Mouse (Mus musculus) hindbrain, embryonic 16.5 days (tissue): ENCODE measurements around the gene Meis2. TPM values are rescaled to one million over a fixed set of nuclear protein-coding genes. Genes with fewer than 3 reads are reported as not detected.

ENCODE experiments used
- ATAC-seq: fragments of 200-750 bp; cut with Nextera tagmentation; 2 replicates; pipeline ENCODE4 v1.8.0; 2017; ENCODE audit warnings: moderate TSS enrichment, moderate library complexity
- H3K27ac ChIP-seq: fragments of 300-500 bp; sonication (generic); 2 replicates; pipeline ENCODE4 v1.5.1; 2014; ENCODE audit warnings: low read depth, mild to moderate bottlenecking, control low read depth, low read length, moderate library complexity
- H3K27me3 ChIP-seq: fragments of 300-500 bp; sonication (generic); replicated peaks from 2 replicates; pipeline ENCODE4 v1.6.1; 2014; ENCODE audit warnings: low read length; ENCODE audit not compliant: control insufficient read depth, insufficient read depth
- H3K36me3 ChIP-seq: fragments of 300-500 bp; sonication (generic); 2 replicates; pipeline ENCODE4 v1.6.1; 2014; ENCODE audit warnings: mild to moderate bottlenecking, low read length, moderate library complexity, mixed read lengths; ENCODE audit not compliant: control insufficient read depth, insufficient read depth
- H3K4me1 ChIP-seq: fragments of 300-500 bp; sonication (generic); 2 replicates; pipeline ENCODE4 v1.6.1; 2014; ENCODE audit warnings: low read depth, low read length; ENCODE audit not compliant: control insufficient read depth, insufficient read depth
- H3K4me2 ChIP-seq: fragments of 300-500 bp; sonication (generic); 2 replicates; pipeline ENCODE4 v1.6.1; 2014; ENCODE audit warnings: mild to moderate bottlenecking, low read length, control low read depth, moderate library complexity
- H3K4me3 ChIP-seq: fragments of 300-500 bp; sonication (generic); 2 replicates; pipeline ENCODE4 v1.5.1; 2014; ENCODE audit warnings: mild to moderate bottlenecking, low read length, control low read depth, moderate library complexity
- H3K9ac ChIP-seq: fragments of 300-500 bp; sonication (generic); 2 replicates; pipeline ENCODE4 v1.6.1; 2014; ENCODE audit warnings: low read depth, mild to moderate bottlenecking, control low read depth, low read length, moderate library complexity
- H3K9me3 ChIP-seq: fragments of 300-500 bp; sonication (generic); 2 replicates; pipeline ENCODE4 v1.6.1; 2014; ENCODE audit warnings: mild to moderate bottlenecking, low read length, moderate library complexity; ENCODE audit not compliant: control insufficient read depth
- WGBS: fragments of 180-500 bp; shearing (Covaris S2); extraction: QIAGEN DNeasy Blood & Tissue Kit; methylation state at CpG from one replicate; pipeline ENCODE4 v1.1.7; 2014; 5-methylcytosine and 5-hydroxymethylcytosine counted together
- polyA plus RNA-seq: library from polyadenylated mRNA; unstranded; fragments of >200 nt; fragmentation: Nextera tagmentation; extraction: Ambion mirVana; gene quantifications from 2 replicates; pipeline ENCODE4 v1.2.1, GENCODE M21; 2015

The Meis2 gene
- polyA plus RNA-seq, 1 experiment from 2014 or later, result 128 TPM

GRCm38 (mm10) chr2:115962728-115963127, 102.9 kb downstream of the Meis2 start:
- WGBS, result 63% methylated on average over 3 of the region's 3 CpGs
- Histone ChIP-seq H3K4me1 (peaks cover 11% of the 10 kb centered on the region), H3K27ac (no peak overlapping the region)

GRCm38 (mm10) chr2:115962113-115962512, 103.5 kb downstream of the Meis2 start:
- 59% methylated on average over 2 of the region's 2 CpGs for WGBS
- Histone ChIP-seq H3K27ac (no peak overlapping the region), H3K4me2 (no peak overlapping the region), H3K27me3 (no peaks in the 10 kb centered on the region), H3K4me3 (no peak overlapping the region), H3K4me1 (peaks cover 11% of the 10 kb centered on the region), H3K36me3 (no peaks in the 10 kb centered on the region), H3K9ac (no peak overlapping the region), H3K9me3 (no peaks in the 10 kb centered on the region)
- ATAC-seq, result no peak

More at GRCm38 (mm10) chr2:115962728-115963127, 102.9 kb downstream of the Meis2 start:
- H3K4me3 ChIP-seq, result no peak overlapping the region
- ATAC-seq, result no peak
- no peak overlapping the region for H3K9ac ChIP-seq
- H3K27me3 ChIP-seq, result no peaks in the 10 kb centered on the region
- H3K36me3 ChIP-seq, result no peaks in the 10 kb centered on the region
- H3K4me2 ChIP-seq, result no peak overlapping the region
- H3K9me3 ChIP-seq, result no peaks in the 10 kb centered on the region

GRCm38 (mm10) chr2:115960615-115961014, 105.0 kb downstream of the Meis2 start:
- no peak overlapping the region for H3K9ac ChIP-seq
- H3K27me3 ChIP-seq, result no peaks in the 10 kb centered on the region
- H3K4me3 ChIP-seq, result no peak overlapping the region
- ATAC-seq, result no peak
- peaks cover 11% of the 10 kb centered on the region for H3K4me1 ChIP-seq
- 73% methylated on average over 7 of the region's 7 CpGs for WGBS
- no peaks in the 10 kb centered on the region for H3K9me3 ChIP-seq
- no peak overlapping the region for H3K4me2 ChIP-seq
- no peaks in the 10 kb centered on the region for H3K36me3 ChIP-seq
- no peak overlapping the region for H3K27ac ChIP-seq

- ATAC-seq, result no peak
- Histone ChIP-seq H3K4me2 (no peak overlapping the region), H3K9me3 (no peaks in the 10 kb centered on the region), H3K4me1 (no peaks in the 10 kb centered on the region), H3K4me3 (no peak overlapping the region), H3K36me3 (no peaks in the 10 kb centered on the region), H3K9ac (no peak overlapping the region), H3K27me3 (no peaks in the 10 kb centered on the region), H3K27ac (no peak overlapping the region)
- 82% methylated on average over 2 of the region's 2 CpGs for WGBS
These were observed 108.9 kb downstream of the Meis2 start for GRCm38 (mm10) chr2:115956786-115957185.

GRCm38 (mm10) chr2:115950645-115951044, 115.0 kb downstream of the Meis2 start:
- WGBS, result 47% methylated on average over 3 of the region's 3 CpGs
- no peaks in the 10 kb centered on the region for H3K4me1 ChIP-seq
- H3K4me3 ChIP-seq, result no peak overlapping the region
- no peaks in the 10 kb centered on the region for H3K27me3 ChIP-seq
- no peak overlapping the region for H3K9ac ChIP-seq
- no peak overlapping the region for H3K27ac ChIP-seq
- no peak for ATAC-seq
- H3K36me3 ChIP-seq, result no peaks in the 10 kb centered on the region
- H3K9me3 ChIP-seq, result no peaks in the 10 kb centered on the region
- no peak overlapping the region for H3K4me2 ChIP-seq

GRCm38 (mm10) chr2:115948630-115949426, 116.8 kb downstream of the Meis2 start:
- Histone ChIP-seq H3K4me2 (no peak overlapping the region), H3K9ac (no peak overlapping the region), H3K27me3 (no peaks in the 10 kb centered on the region), H3K4me3 (no peak overlapping the region), H3K27ac (no peak overlapping the region), H3K36me3 (no peaks in the 10 kb centered on the region), H3K4me1 (no peaks in the 10 kb centered on the region), H3K9me3 (no peaks in the 10 kb centered on the region)
- 90% methylated on average over 7 of the region's 7 CpGs for WGBS
- peak; percentile 32; the same call in 1 of the 2 replicates for ATAC-seq

GRCm38 (mm10) chr2:115947714-115948226, 117.9 kb downstream of the Meis2 start:
- H3K4me2 ChIP-seq, result no peak overlapping the region
- no peak for ATAC-seq
- no peaks in the 10 kb centered on the region for H3K27me3 ChIP-seq
- H3K36me3 ChIP-seq, result no peaks in the 10 kb centered on the region
- H3K27ac ChIP-seq, result no peak overlapping the region
- no peak overlapping the region for H3K4me3 ChIP-seq
- H3K9ac ChIP-seq, result no peak overlapping the region
- no peaks in the 10 kb centered on the region for H3K9me3 ChIP-seq
- 40% methylated on average over 7 of the region's 7 CpGs for WGBS
- no peaks in the 10 kb centered on the region for H3K4me1 ChIP-seq

GRCm38 (mm10) chr2:115943044-115943443, 122.6 kb downstream of the Meis2 start:
- Histone ChIP-seq H3K4me3 (no peak overlapping the region), H3K36me3 (no peaks in the 10 kb centered on the region), H3K4me2 (no peak overlapping the region), H3K9me3 (no peaks in the 10 kb centered on the region), H3K27me3 (no peaks in the 10 kb centered on the region), H3K9ac (no peak overlapping the region), H3K4me1 (peaks cover 3% of the 10 kb centered on the region; the same call in 1 of the 2 replicates), H3K27ac (no peak overlapping the region)
- ATAC-seq, result no peak
- 65% methylated on average over 8 of the region's 8 CpGs for WGBS

- Histone ChIP-seq H3K36me3 (no peaks in the 10 kb centered on the region), H3K27ac (no peak overlapping the region), H3K27me3 (no peaks in the 10 kb centered on the region), H3K9ac (no peak overlapping the region), H3K4me3 (no peak overlapping the region), H3K4me2 (no peak overlapping the region), H3K9me3 (no peaks in the 10 kb centered on the region), H3K4me1 (peaks cover 5% of the 10 kb centered on the region; the same call in 1 of the 2 replicates)
- no peak for ATAC-seq
- 71% methylated on average over 5 of the region's 5 CpGs for WGBS
These were observed 125.8 kb downstream of the Meis2 start for GRCm38 (mm10) chr2:115939849-115940248.
